Mouse (Mus musculus) hindbrain, embryonic 11.5 days (tissue): Measurements from ENCODE around the gene Gli3. TPM values are rescaled to one million over a fixed set of nuclear protein-coding genes. Genes with fewer than 3 reads are reported as not detected.

Source experiments
- ATAC-seq: fragments of 200-750 bp; cut with Nextera tagmentation; 2 replicates; pipeline ENCODE4 v1.8.0; 2017; ENCODE audit warnings: mild to moderate bottlenecking, moderate TSS enrichment, moderate library complexity; ENCODE audit not compliant: low FRiP score
- DNase-seq: peaks from one replicate; pipeline ENCODE4 v3.0.0-alpha.2; 2015; ENCODE audit warnings: low spot score
- H3K27ac ChIP-seq: fragments of 300-500 bp; sonication (generic); 2 replicates; pipeline ENCODE4 v1.5.1; 2014; ENCODE audit warnings: mild to moderate bottlenecking, low read depth, low read length
- H3K27me3 ChIP-seq: fragments of 300-500 bp; sonication (generic); 2 replicates; pipeline ENCODE4 v1.6.1; 2014; ENCODE audit warnings: mild to moderate bottlenecking, low read length, moderate library complexity, mixed read lengths; ENCODE audit not compliant: control insufficient read depth, insufficient read depth
- H3K36me3 ChIP-seq: fragments of 300-500 bp; sonication (generic); 2 replicates; pipeline ENCODE4 v1.6.1; 2014; ENCODE audit warnings: mild to moderate bottlenecking, low read length, moderate library complexity, mixed read lengths; ENCODE audit not compliant: control insufficient read depth, insufficient read depth
- H3K4me1 ChIP-seq: fragments of 300-500 bp; sonication (generic); replicated peaks from 2 replicates; pipeline ENCODE4 v1.6.1; 2014; ENCODE audit warnings: low read length, mixed read lengths; ENCODE audit not compliant: control insufficient read depth, insufficient read depth
- H3K4me2 ChIP-seq: fragments of 300-500 bp; sonication (generic); replicated peaks from 2 replicates; pipeline ENCODE4 v1.6.1; 2014; ENCODE audit warnings: mild to moderate bottlenecking, low read depth, low read length
- H3K4me3 ChIP-seq: fragments of 300-500 bp; sonication (generic); 2 replicates; pipeline ENCODE4 v1.5.1; 2014; ENCODE audit warnings: low read depth, low read length
- H3K9ac ChIP-seq: fragments of 300-500 bp; sonication (generic); 2 replicates; pipeline ENCODE4 v1.6.1; 2014; ENCODE audit warnings: low read depth, low read length
- H3K9me3 ChIP-seq: fragments of 300-500 bp; sonication (generic); 2 replicates; pipeline ENCODE4 v1.6.1; 2016; ENCODE audit warnings: low read length; ENCODE audit not compliant: control insufficient read depth
- WGBS: fragments of 180-500 bp; shearing (Covaris S2); extraction: QIAGEN DNeasy Blood & Tissue Kit; methylation state at CpG from one replicate; pipeline ENCODE4 v1.1.7; 2014; 5-methylcytosine and 5-hydroxymethylcytosine counted together
- polyA plus RNA-seq: library from polyadenylated mRNA; unstranded; fragments of >200 nt; fragmentation: Nextera tagmentation; extraction: Ambion mirVana; gene quantifications from 2 replicates; pipeline ENCODE4 v1.2.1, GENCODE M21; 2014

The Gli3 gene
- polyA plus RNA-seq, 1 experiment from 2014 or later, result 34.5 TPM

DNA sequence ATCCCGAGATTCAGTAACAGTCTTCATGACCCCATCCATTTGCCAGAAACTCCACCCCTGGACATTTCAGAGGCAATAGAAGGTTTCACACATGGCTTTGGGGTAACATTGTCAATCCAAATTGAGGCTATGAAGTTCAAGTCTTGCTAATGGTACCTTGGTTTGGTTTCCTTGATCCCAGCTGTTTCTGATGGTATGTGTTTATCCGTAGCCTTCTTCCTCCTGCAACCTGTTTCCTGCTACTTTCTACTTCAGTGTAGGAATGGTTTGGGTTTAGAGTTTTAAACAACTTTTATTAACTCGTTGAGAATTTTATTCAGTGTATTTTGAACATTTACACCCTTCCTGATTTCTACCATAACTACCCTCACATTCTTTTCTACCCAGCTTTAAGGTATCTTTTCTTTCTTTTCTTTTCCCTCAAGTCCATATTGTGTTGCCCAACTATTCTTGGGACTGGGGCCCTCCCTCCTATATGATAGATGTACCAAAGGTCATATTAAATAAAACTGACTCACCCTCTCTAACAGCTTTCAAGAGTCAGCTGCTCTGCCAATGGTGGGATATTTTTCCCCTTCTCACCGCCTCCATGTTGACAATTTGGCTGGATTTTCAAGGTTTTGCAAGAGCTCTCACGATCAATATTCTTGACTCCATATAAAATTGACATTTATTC, 225.9 kb downstream of the Gli3 start:
- WGBS, result 92% methylated on average over 5 of the region's 5 CpGs
- ATAC-seq (no peak), DNase-seq (no peak)

GRCm38 (mm10) chr13:15691751-15692464, 228.9 kb downstream of the Gli3 start:
- Histone ChIP-seq H3K4me1 (no peaks in the 10 kb centered on the region), H3K9ac (no peak overlapping the region), H3K27ac (no peak overlapping the region), H3K9me3 (no peaks in the 10 kb centered on the region), H3K27me3 (no peaks in the 10 kb centered on the region), H3K4me3 (no peak overlapping the region), H3K4me2 (no peak overlapping the region), H3K36me3 (no peaks in the 10 kb centered on the region)
- ATAC-seq (no peak), DNase-seq (no peak)
- WGBS, result 76% methylated on average over 5 of the region's 5 CpGs

More for the DNA sequence above, 225.9 kb downstream of the Gli3 start:
- Histone ChIP-seq H3K27ac (no peak overlapping the region), H3K4me1 (no peaks in the 10 kb centered on the region), H3K9me3 (no peaks in the 10 kb centered on the region), H3K4me2 (no peak overlapping the region), H3K36me3 (no peaks in the 10 kb centered on the region), H3K4me3 (no peak overlapping the region), H3K9ac (no peak overlapping the region), H3K27me3 (no peaks in the 10 kb centered on the region)

DNA sequence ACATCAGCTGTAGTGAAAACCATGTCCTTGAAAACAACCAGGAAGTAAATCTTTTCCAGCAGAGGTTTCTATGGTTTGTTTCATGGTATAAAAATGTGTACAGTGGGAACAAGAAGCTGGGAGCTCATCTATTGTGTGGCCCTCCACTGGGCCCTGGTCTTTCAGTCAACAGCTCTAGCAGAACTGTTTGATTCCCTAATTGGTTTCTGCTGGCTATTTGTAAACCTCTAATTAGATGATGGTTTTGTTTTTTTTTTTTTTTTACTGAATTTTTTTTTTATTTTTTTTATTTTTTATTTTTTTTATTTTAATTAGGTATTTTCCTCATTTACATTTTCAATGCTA, 229.4 kb downstream of the Gli3 start:
- H3K36me3 ChIP-seq, result no peaks in the 10 kb centered on the region
- no peak overlapping the region for H3K4me3 ChIP-seq
- H3K27me3 ChIP-seq, result no peaks in the 10 kb centered on the region
- no peaks in the 10 kb centered on the region for H3K9me3 ChIP-seq
- ATAC-seq, result no peak
- no peak overlapping the region for H3K4me2 ChIP-seq
- no peak for DNase-seq
- H3K9ac ChIP-seq, result no peak overlapping the region
- H3K4me1 ChIP-seq, result no peaks in the 10 kb centered on the region
- H3K27ac ChIP-seq, result no peak overlapping the region

- 94% methylated on average over 4 of the region's 4 CpGs for WGBS
- DNase-seq (no peak), ATAC-seq (no peak)
- Histone ChIP-seq H3K4me2 (no peak overlapping the region), H3K27ac (no peak overlapping the region), H3K9me3 (no peaks in the 10 kb centered on the region), H3K36me3 (no peaks in the 10 kb centered on the region), H3K4me1 (no peaks in the 10 kb centered on the region), H3K4me3 (no peak overlapping the region), H3K9ac (no peak overlapping the region), H3K27me3 (no peaks in the 10 kb centered on the region)
Observed at GRCm38 (mm10) chr13:15698284-15698683, 235.2 kb downstream of the Gli3 start.

GRCm38 (mm10) chr13:15699116-15699515, 236.1 kb downstream of the Gli3 start:
- Histone ChIP-seq H3K27me3 (no peaks in the 10 kb centered on the region), H3K4me3 (no peak overlapping the region), H3K27ac (no peak overlapping the region), H3K36me3 (no peaks in the 10 kb centered on the region), H3K4me2 (no peak overlapping the region), H3K4me1 (no peaks in the 10 kb centered on the region), H3K9me3 (no peaks in the 10 kb centered on the region), H3K9ac (no peak overlapping the region)
- 92% methylated on average over 6 of the region's 6 CpGs for WGBS
- ATAC-seq (no peak), DNase-seq (no peak)

- Histone ChIP-seq H3K27ac (no peak overlapping the region), H3K4me1 (no peaks in the 10 kb centered on the region), H3K27me3 (no peaks in the 10 kb centered on the region), H3K9me3 (no peaks in the 10 kb centered on the region), H3K36me3 (no peaks in the 10 kb centered on the region), H3K4me3 (no peak overlapping the region), H3K9ac (no peak overlapping the region), H3K4me2 (no peak overlapping the region)
- 81% methylated on average over 8 of the region's 8 CpGs for whole genome bisulfite sequencing
- no peak for DNase-seq
- no peak for ATAC-seq
Observed at GRCm38 (mm10) chr13:15704669-15705068, 241.6 kb downstream of the Gli3 start.

DNA sequence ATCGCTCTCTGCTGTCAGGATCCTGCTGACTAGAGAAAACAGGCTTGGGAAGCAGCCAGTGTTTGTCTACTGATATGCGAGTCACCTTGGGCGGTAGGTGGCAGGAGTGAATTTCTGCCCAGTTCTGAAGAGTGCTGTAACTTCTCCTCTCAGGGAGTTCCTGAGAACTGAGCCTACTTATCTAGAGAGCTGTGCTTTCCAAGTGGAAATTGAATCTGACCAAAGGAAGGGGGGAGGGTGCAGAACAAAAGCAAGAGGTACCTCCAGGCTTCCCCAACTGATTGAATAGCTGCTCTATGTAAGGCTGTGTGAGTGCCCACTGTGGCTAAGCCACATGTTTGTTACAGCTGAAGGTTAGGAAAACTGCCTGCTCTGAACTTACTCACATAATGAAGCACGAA, 244.4 kb downstream of the Gli3 start:
- no peaks in the 10 kb centered on the region for H3K4me1 ChIP-seq
- no peaks in the 10 kb centered on the region for H3K36me3 ChIP-seq
- DNase-seq (peak; percentile 16), ATAC-seq (no peak)
- no peak overlapping the region for H3K4me3 ChIP-seq
- H3K9me3 ChIP-seq, result no peaks in the 10 kb centered on the region
- no peak overlapping the region for H3K4me2 ChIP-seq
- H3K27me3 ChIP-seq, result no peaks in the 10 kb centered on the region
- H3K27ac ChIP-seq, result no peak overlapping the region
- no peak overlapping the region for H3K9ac ChIP-seq
- WGBS, result 37% methylated on average over 4 of the region's 4 CpGs

- Histone ChIP-seq H3K27ac (0 out of 2 replicates have a peak overlapping the region, but pooled peaks have one; percentile 45), H3K9me3 (no peaks in the 10 kb centered on the region), H3K4me3 (no peak overlapping the region), H3K27me3 (no peaks in the 10 kb centered on the region), H3K4me2 (no peak overlapping the region), H3K9ac (no peak overlapping the region), H3K4me1 (0 out of 2 replicates have a peak, but pooled peaks cover 4% of the 10 kb centered on the region), H3K36me3 (no peaks in the 10 kb centered on the region)
- WGBS, result 75% methylated on average over 7 of the region's 7 CpGs
- ATAC-seq (0 out of 2 replicates have a peak, but pooled peaks have one; percentile 8), DNase-seq (no peak)
Observed at GRCm38 (mm10) chr13:15713486-15713885, 250.5 kb downstream of the Gli3 start.

GRCm38 (mm10) chr13:15714331-15714725, 251.3 kb downstream of the Gli3 start:
- WGBS, result 32% methylated on average over 4 of the region's 4 CpGs
- Histone ChIP-seq H3K9ac (no peak overlapping the region), H3K27ac (no peak overlapping the region), H3K9me3 (no peaks in the 10 kb centered on the region), H3K4me2 (no peak overlapping the region), H3K27me3 (no peaks in the 10 kb centered on the region), H3K4me1 (0 out of 2 replicates have a peak, but pooled peaks cover 4% of the 10 kb centered on the region), H3K4me3 (no peak overlapping the region), H3K36me3 (no peaks in the 10 kb centered on the region)
- ATAC-seq (peak; percentile 75), DNase-seq (peak; percentile 33)
